Mouse (Mus musculus): ENCODE results near the gene Gm36864.

DNA sequence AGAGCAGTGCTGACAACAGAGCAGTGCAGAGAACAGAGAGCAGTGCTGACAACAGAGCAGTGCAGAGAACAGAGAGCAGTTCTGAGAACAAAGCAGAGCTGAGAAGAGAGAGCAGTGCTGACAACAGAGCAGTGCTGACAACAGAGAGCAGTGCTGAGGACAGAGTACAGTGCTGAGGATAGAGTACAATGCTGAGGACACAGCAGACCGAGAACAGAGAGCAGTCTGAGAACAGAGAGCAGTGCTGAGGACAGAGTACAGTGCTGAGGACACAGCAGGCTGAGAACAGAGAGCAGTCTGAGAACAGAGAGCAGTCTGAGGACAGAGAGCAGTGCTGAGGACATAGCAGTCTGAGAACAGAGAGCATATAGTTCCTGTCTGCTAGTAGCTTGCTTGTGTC is 4.7 kb downstream of the Gm36864 start:
- no peak for TF ChIP-seq CTCF (IDR thresholded peaks at IDR 0.05; ENCODE audit: low read depth)
- TF ChIP-seq EP300 (IDR thresholded peaks at IDR 0.05; ENCODE audit: low read depth) = no peak

All from heart, postnatal 0 days (tissue).